In the genomic region with DNA sequence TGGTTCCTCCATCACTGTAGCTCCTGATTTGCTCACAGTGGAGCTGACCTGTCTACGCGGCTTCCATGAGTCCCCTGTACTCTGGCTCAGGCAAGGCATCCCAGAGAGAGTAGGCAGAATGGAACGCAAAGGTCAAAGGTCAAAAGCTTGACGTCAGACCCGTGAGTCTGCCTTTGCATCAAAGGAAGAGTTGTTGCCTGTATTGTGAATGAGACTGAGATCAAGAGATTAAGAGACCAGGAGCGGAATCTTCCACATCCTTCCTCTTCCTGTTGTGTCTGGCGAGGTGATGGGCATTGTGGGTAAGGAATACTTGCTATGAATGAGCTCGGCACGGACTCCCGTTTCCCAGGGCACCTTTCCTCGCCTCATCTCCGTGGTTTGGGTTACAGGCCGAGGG, we compare ENCODE assay signal across 12 mouse cellular contexts. TPM values are rescaled to one million over a fixed set of nuclear protein-coding genes. Genes with fewer than 3 reads are reported as not detected.
DNase-seq lines count a peak whose midpoint lies in the region; ATAC-seq lines count a peak whose summit lies in the region.
"Had no signal": no experiment of that assay in that cellular context is flagged by ENCODE, and none has a peak within 500 bp of the region (broad histone marks: within the 10 kb centered on the region; RNA-seq: fewer than 3 reads in every experiment).

No protein-coding gene starts in this region.

- H3K4me1 ChIP-seq in heart, embryonic 10.5 days, result peaks cover 40% of the 10 kb centered on the region
- peaks cover 16% of the 10 kb centered on the region for H3K4me1 ChIP-seq in forebrain, embryonic 16.5 days (replicated peaks; ENCODE audit: control insufficient read depth, insufficient read depth, low read length)
- peaks cover 14% of the 10 kb centered on the region for H3K4me1 ChIP-seq in midbrain, embryonic 11.5 days (ENCODE audit: control insufficient read depth, insufficient read depth, low read length)

- 47% methylated on average over 13 of the region's 13 CpGs for WGBS in heart, embryonic 10.5 days
- WGBS in forebrain, embryonic 16.5 days, result 60% methylated on average over 13 of the region's 13 CpGs
- 63% methylated on average over 13 of the region's 13 CpGs for WGBS in midbrain, embryonic 11.5 days

- H3K36me3 ChIP-seq in heart, embryonic 10.5 days, result no peaks in the 10 kb centered on the region
- H3K36me3 ChIP-seq in forebrain, embryonic 16.5 days (ENCODE audit: control insufficient read depth, insufficient read depth), result no peaks in the 10 kb centered on the region
- H3K36me3 ChIP-seq in midbrain, embryonic 11.5 days (ENCODE audit: control insufficient read depth, insufficient read depth, low read length), result no peaks in the 10 kb centered on the region
- H3K36me3 ChIP-seq: G1E; hindbrain, embryonic 15.5 days had no signal

- no peak overlapping the region for H3K9ac ChIP-seq in forebrain, embryonic 16.5 days (replicated peaks; ENCODE audit: low read depth, low read length)
- H3K9ac ChIP-seq in midbrain, embryonic 11.5 days (ENCODE audit: low read length), result no peak overlapping the region
- H3K9ac ChIP-seq: hindbrain, embryonic 15.5 days had no signal

- no peak overlapping the region for H3K4me2 ChIP-seq in forebrain, embryonic 16.5 days (ENCODE audit: low read length)
- H3K4me2 ChIP-seq in midbrain, embryonic 11.5 days, result no peak overlapping the region
- H3K4me2 ChIP-seq: hindbrain, embryonic 15.5 days had no signal

- ATAC-seq in forebrain, embryonic 16.5 days, result no peak
- ATAC-seq in midbrain, embryonic 11.5 days (ENCODE audit: low FRiP score), result no peak

- DNase-seq in heart, adult 18-20 months, result peak; percentile 29 to 30
- no peak for DNase-seq in heart, embryonic 10.5 days (ENCODE audit: low spot score)
- peak; percentile 34 for DNase-seq in adrenal gland, postnatal 10 days
- peak; percentile 46 to 52 for DNase-seq in kidney, adult 8-10 months
- DNase-seq in lung, postnatal 25 days (ENCODE audit: low spot score), result peak; percentile 51
- no peak for DNase-seq in midbrain, embryonic 11.5 days (ENCODE audit: low spot score, missing footprints)
- DNase-seq in spleen, adult 18-20 months, result no peak
- DNase-seq: cerebellum, postnatal 14 days had no signal

- H3K27ac ChIP-seq in heart, embryonic 10.5 days, result no peak overlapping the region
- H3K27ac ChIP-seq in forebrain, embryonic 16.5 days (ENCODE audit: low read length), result no peak overlapping the region
- H3K27ac ChIP-seq in midbrain, embryonic 11.5 days (ENCODE audit: low read depth, low read length), result no peak overlapping the region
- H3K27ac ChIP-seq: hindbrain, embryonic 15.5 days; macrophage had no signal

- no peak overlapping the region for H3K4me3 ChIP-seq in heart, embryonic 10.5 days
- no peak overlapping the region for H3K4me3 ChIP-seq in forebrain, embryonic 16.5 days (replicated peaks; ENCODE audit: low read length)
- H3K4me3 ChIP-seq in midbrain, embryonic 11.5 days (ENCODE audit: low read depth, low read length), result no peak overlapping the region
- H3K4me3 ChIP-seq: hindbrain, embryonic 15.5 days had no signal

- no peaks in the 10 kb centered on the region for H3K9me3 ChIP-seq in heart, embryonic 10.5 days
- H3K9me3 ChIP-seq in forebrain, embryonic 16.5 days (ENCODE audit: control insufficient read depth, low read length), result no peaks in the 10 kb centered on the region
- H3K9me3 ChIP-seq in midbrain, embryonic 11.5 days (ENCODE audit: control insufficient read depth, low read length), result no peaks in the 10 kb centered on the region
- H3K9me3 ChIP-seq: G1E; hindbrain, embryonic 15.5 days had no signal

- H3K27me3 ChIP-seq in heart, embryonic 10.5 days (ENCODE audit: insufficient read depth, poor library complexity, severe bottlenecking), result no peaks in the 10 kb centered on the region
- no peaks in the 10 kb centered on the region for H3K27me3 ChIP-seq in forebrain, embryonic 16.5 days (replicated peaks; ENCODE audit: control insufficient read depth, insufficient read depth, low read length)
- H3K27me3 ChIP-seq in midbrain, embryonic 11.5 days (ENCODE audit: control insufficient read depth, insufficient read depth, low read length), result no peaks in the 10 kb centered on the region
- H3K27me3 ChIP-seq: hindbrain, embryonic 15.5 days had no signal

RNA-seq across cellular contexts. Expression of gene Rcan3, which starts 2.6 kb away (rescaled TPM):
- 10 to 100 TPM in 1 of 2 experiments, 1 to 10 TPM in 1; 9.0 to 13.4 TPM for total RNA-seq in heart, adult 18-20 months (2021)
- polyA plus RNA-seq in heart, embryonic 10.5 days (2016; fragmentation: Nextera tagmentation; extraction: Ambion mirVana), result 9.3 and 11.2 TPM in 2 replicates
- total RNA-seq in adrenal gland, postnatal 10 days (2021), result 10 to 100 TPM; 18.0 to 23.0 TPM
- 30.9 and 36.6 TPM in 2 replicates for polyA plus RNA-seq in forebrain, embryonic 16.5 days (2015; fragmentation: Nextera tagmentation; extraction: Ambion mirVana)
- polyA plus RNA-seq in midbrain, embryonic 11.5 days (2014; fragmentation: Nextera tagmentation; extraction: Ambion mirVana), result 7.0 and 9.1 TPM in 2 replicates

RNA-seq across cellular contexts. Expression of gene Ncmap, which starts 38.3 kb away (rescaled TPM):
- total RNA-seq in heart, adult 18-20 months (2021), result not detected
- 0.46 and 1.2 TPM in 2 replicates for polyA plus RNA-seq in heart, embryonic 10.5 days (2016; fragmentation: Nextera tagmentation; extraction: Ambion mirVana)
- under 1 TPM; 0.63 to 0.73 TPM for total RNA-seq in adrenal gland, postnatal 10 days (2021)
- polyA plus RNA-seq in forebrain, embryonic 16.5 days (2015; fragmentation: Nextera tagmentation; extraction: Ambion mirVana), result 0.71 and 0.83 TPM in 2 replicates
- polyA plus RNA-seq in midbrain, embryonic 11.5 days (2014; fragmentation: Nextera tagmentation; extraction: Ambion mirVana), result 0.40 and 0.63 TPM in 2 replicates
- total RNA-seq: G1E had no signal
- polyA plus RNA-seq: G1E, macrophage had no signal

RNA-seq across cellular contexts. Expression of gene Stpg1, which starts 58.3 kb away (rescaled TPM):
- 1 to 10 TPM in 1 of 2 experiments, not detected in 1; 1.0 TPM for total RNA-seq in heart, adult 18-20 months (2021)
- 0.11 and 0.23 TPM in 2 replicates for polyA plus RNA-seq in heart, embryonic 10.5 days (2016; fragmentation: Nextera tagmentation; extraction: Ambion mirVana)
- under 1 TPM; 0.12 to 0.85 TPM for total RNA-seq in adrenal gland, postnatal 10 days (2021)
- polyA plus RNA-seq in forebrain, embryonic 16.5 days (2015; fragmentation: Nextera tagmentation; extraction: Ambion mirVana), result 0.14 TPM in 1 of 2 replicates, not detected in the other
- 0.53 and 0.73 TPM in 2 replicates for polyA plus RNA-seq in midbrain, embryonic 11.5 days (2014; fragmentation: Nextera tagmentation; extraction: Ambion mirVana)
- polyA plus RNA-seq: G1E had no signal

RNA-seq across cellular contexts. Expression of gene Nipal3, which starts 58.5 kb away (rescaled TPM):
- 10 to 100 TPM; 35.0 to 37.0 TPM for total RNA-seq in heart, adult 18-20 months (2021)
- polyA plus RNA-seq in heart, embryonic 10.5 days (2016; fragmentation: Nextera tagmentation; extraction: Ambion mirVana), result 2.0 and 3.1 TPM in 2 replicates
- total RNA-seq in adrenal gland, postnatal 10 days (2021), result 10 to 100 TPM; 13.8 to 15.4 TPM
- 5.9 and 6.1 TPM in 2 replicates for polyA plus RNA-seq in forebrain, embryonic 16.5 days (2015; fragmentation: Nextera tagmentation; extraction: Ambion mirVana)
- 2.6 and 4.2 TPM in 2 replicates for polyA plus RNA-seq in midbrain, embryonic 11.5 days (2014; fragmentation: Nextera tagmentation; extraction: Ambion mirVana)

Comparison
In these comparisons a context has a peak if more than half of its experiments do, and no peak if none do; other contexts are left out.
1. DNase-seq: peak in heart, adult 18-20 months (2 of 2), adrenal gland, postnatal 10 days (single experiment), kidney, adult 8-10 months (2 of 2) and lung, postnatal 25 days (single experiment); none in heart, embryonic 10.5 days (single experiment), midbrain, embryonic 11.5 days (single experiment) and spleen, adult 18-20 months (0 of 2).